Mouse (Mus musculus) cerebellum, adult (tissue): ENCODE measurements around the gene Scn8a.
A peak's percentile ranks its signal among the peaks of the same experiment; 100 is the strongest.

Experiments used
- ATAC-seq: cut with Nextera tagmentation; 2 replicates; pipeline ENCODE4 v1.9.2; 2017; ENCODE audit warnings: mild to moderate bottlenecking, moderate library complexity, mixed read lengths; ENCODE audit not compliant: insufficient number of reproducible peaks, low FRiP score, low TSS enrichment

Gene Scn8a

GRCm38 (mm10) chr15:101008386-101009010 is 138.8 kb downstream of the Scn8a start:
- no peak for ATAC-seq

GRCm38 (mm10) chr15:101011352-101011751 is 141.7 kb downstream of the Scn8a start:
- no peak for ATAC-seq

- ATAC-seq = no peak
These were observed 159.3 kb downstream of the Scn8a start for GRCm38 (mm10) chr15:101028960-101029359.

- ATAC-seq = no peak
These were observed 170.0 kb downstream of the Scn8a start for GRCm38 (mm10) chr15:101039651-101040050.

- no peak for ATAC-seq
These were observed 172.3 kb downstream of the Scn8a start for GRCm38 (mm10) chr15:101041966-101042365.

- ATAC-seq = no peak
These were observed 173.0 kb downstream of the Scn8a start for GRCm38 (mm10) chr15:101042613-101043012.

GRCm38 (mm10) chr15:101044531-101044930 is 174.9 kb downstream of the Scn8a start:
- no peak for ATAC-seq

GRCm38 (mm10) chr15:101046039-101046526 is 176.4 kb downstream of the Scn8a start:
- no peak for ATAC-seq

- ATAC-seq = no peak
These were observed 177.0 kb downstream of the Scn8a start for GRCm38 (mm10) chr15:101046527-101047193.

GRCm38 (mm10) chr15:101047194-101047555 is 177.5 kb downstream of the Scn8a start, which contains the start of gene Gm47841:
Gene Gm47841 (minus strand): TSS chr15:101047397.
- ATAC-seq = no peak

- ATAC-seq = no peak
These were observed 178.8 kb downstream of the Scn8a start for GRCm38 (mm10) chr15:101048338-101048896.

- no peak for ATAC-seq
These were observed 182.2 kb downstream of the Scn8a start for GRCm38 (mm10) chr15:101051869-101052268.

- no peak for ATAC-seq
These were observed 183.2 kb downstream of the Scn8a start for GRCm38 (mm10) chr15:101052560-101053501.

GRCm38 (mm10) chr15:101053832-101054459 is 184.3 kb downstream of the Scn8a start:
- no peak for ATAC-seq

GRCm38 (mm10) chr15:101054541-101054940 is 184.9 kb downstream of the Scn8a start:
- no peak for ATAC-seq

- 0 out of 2 replicates have a peak, but pooled peaks have one; percentile 49 for ATAC-seq
These were observed 186.6 kb downstream of the Scn8a start for GRCm38 (mm10) chr15:101056225-101056624.

GRCm38 (mm10) chr15:101059570-101060279 is 190.1 kb downstream of the Scn8a start:
- ATAC-seq = no peak

- ATAC-seq = no peak
These were observed 190.7 kb downstream of the Scn8a start for GRCm38 (mm10) chr15:101060280-101060852.

- ATAC-seq = no peak
These were observed 195.4 kb downstream of the Scn8a start for GRCm38 (mm10) chr15:101065069-101065468.
